Comparison of ENCODE assay signal across 9 mouse cellular contexts in the genomic region with DNA sequence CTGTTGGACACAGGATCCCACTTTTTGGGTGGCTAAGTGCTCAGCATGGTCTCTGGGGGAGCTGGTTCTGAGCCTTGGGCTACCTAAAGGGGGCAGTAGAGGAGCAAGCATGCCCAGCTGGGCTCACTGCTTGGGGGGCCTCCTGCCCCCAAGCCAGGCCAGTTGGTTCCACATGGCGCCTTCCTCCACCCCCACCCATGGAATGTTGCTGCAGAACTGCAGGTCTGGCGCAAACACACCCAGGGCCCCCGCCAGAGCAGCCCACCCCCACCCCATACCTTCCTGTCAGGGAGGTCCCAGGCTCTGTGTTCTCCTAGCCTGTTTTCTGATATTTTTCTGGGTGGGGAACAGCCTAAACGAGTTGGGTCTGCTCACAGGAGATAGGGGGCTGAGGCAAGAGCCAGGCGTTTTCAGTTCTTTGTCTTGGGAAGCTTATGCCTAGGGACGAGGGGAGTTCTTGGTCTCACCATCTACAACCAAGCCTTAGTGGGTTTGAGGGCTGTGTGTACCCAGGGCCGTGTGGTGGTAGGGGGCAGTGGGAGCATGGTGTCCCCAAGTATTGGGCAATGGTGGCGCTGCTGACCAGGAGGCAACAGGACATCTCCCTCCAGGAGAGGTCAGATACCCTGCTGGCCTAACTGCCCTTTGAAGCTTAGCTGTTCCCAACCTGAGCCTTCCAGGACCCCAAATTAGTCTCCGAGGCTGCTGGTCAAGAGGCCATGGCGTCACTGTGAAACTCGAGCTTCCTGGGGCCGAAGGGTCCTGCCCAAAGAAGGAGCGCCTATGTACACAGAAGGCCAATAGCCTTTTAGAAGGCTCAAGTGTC. TPM values are rescaled to one million over a fixed set of nuclear protein-coding genes. Genes with fewer than 3 reads are reported as not detected.
DNase-seq lines count a peak whose midpoint lies in the region; ATAC-seq and TF ChIP-seq lines count a peak whose summit lies in the region.
"Had no signal": no experiment of that assay in that cellular context is flagged by ENCODE, and none has a peak within 500 bp of the region (broad histone marks: within the 10 kb centered on the region; RNA-seq: fewer than 3 reads in every experiment).

No protein-coding gene starts in this region.

- H3K4me2 ChIP-seq in kidney, embryonic 15.5 days, result no peak overlapping the region
- no peak overlapping the region for H3K4me2 ChIP-seq in liver, postnatal 0 days (ENCODE audit: low read depth, low read length)
- H3K4me2 ChIP-seq: midbrain, embryonic 13.5 days had no signal

- H3K4me3 ChIP-seq in kidney, embryonic 15.5 days (replicated peaks), result no peak overlapping the region
- H3K4me3 ChIP-seq in embryonic facial prominence, embryonic 10.5 days, result peak overlapping the region; percentile 11; the same call in 1 of the 2 replicates
- H3K4me3 ChIP-seq in liver, postnatal 0 days (ENCODE audit: low read depth, low read length), result no peak overlapping the region
- H3K4me3 ChIP-seq: midbrain, embryonic 13.5 days had no signal

- peaks cover 71% of the 10 kb centered on the region for H3K4me1 ChIP-seq in kidney, embryonic 15.5 days
- peaks cover 96% of the 10 kb centered on the region for H3K4me1 ChIP-seq in embryonic facial prominence, embryonic 10.5 days
- peaks cover 25% of the 10 kb centered on the region for H3K4me1 ChIP-seq in liver, postnatal 0 days (ENCODE audit: insufficient read depth)

- no peaks in the 10 kb centered on the region for H3K36me3 ChIP-seq in kidney, embryonic 15.5 days
- no peaks in the 10 kb centered on the region for H3K36me3 ChIP-seq in embryonic facial prominence, embryonic 10.5 days (replicated peaks)
- H3K36me3 ChIP-seq in liver, postnatal 0 days (replicated peaks; ENCODE audit: insufficient read depth, low read length), result no peaks in the 10 kb centered on the region
- H3K36me3 ChIP-seq: midbrain, embryonic 13.5 days had no signal

- TF ChIP-seq EP300 in liver, postnatal 0 days (IDR thresholded peaks at IDR 0.05; ENCODE audit: low read depth), result no peak

- no peak for DNase-seq in kidney, adult 11 months
- DNase-seq in embryonic facial prominence, embryonic 10.5 days (ENCODE audit: low spot score), result peak; percentile 86
- peak; percentile 69 for DNase-seq in gastrocnemius, postnatal 14 days
- no peak for DNase-seq in liver, postnatal 0 days
- no peak for DNase-seq in adrenal gland, postnatal 10 days
- DNase-seq: right cerebral cortex, postnatal 4 days had no signal

- peak; percentile 48 for TF ChIP-seq CTCF in liver, postnatal 0 days (IDR thresholded peaks at IDR 0.05; ENCODE audit: low read depth)

- no peak overlapping the region for H3K9ac ChIP-seq in kidney, embryonic 15.5 days
- H3K9ac ChIP-seq in liver, postnatal 0 days (replicated peaks), result no peak overlapping the region
- H3K9ac ChIP-seq: midbrain, embryonic 13.5 days had no signal

- peak; percentile 57 for ATAC-seq in kidney, embryonic 15.5 days (replicated peaks; ENCODE audit: low FRiP score)
- ATAC-seq in liver, postnatal 0 days, result no peak
- no peak for ATAC-seq in erythroblast, adult 5-6 weeks (replicated peaks; ENCODE audit: low FRiP score, poor library complexity, severe bottlenecking)
- ATAC-seq: midbrain, embryonic 13.5 days had no signal

- intact Hi-C loops in gastrocnemius, postnatal 14 days (cut with DNase I; ENCODE audit: low total_unique reads), result no loop called here

- no peaks in the 10 kb centered on the region for H3K9me3 ChIP-seq in kidney, embryonic 15.5 days (replicated peaks)
- no peaks in the 10 kb centered on the region for H3K9me3 ChIP-seq in embryonic facial prominence, embryonic 10.5 days
- no peaks in the 10 kb centered on the region for H3K9me3 ChIP-seq in liver, postnatal 0 days (ENCODE audit: low read length)
- H3K9me3 ChIP-seq: midbrain, embryonic 13.5 days had no signal

- H3K27me3 ChIP-seq in kidney, embryonic 15.5 days, result no peaks in the 10 kb centered on the region
- H3K27me3 ChIP-seq in embryonic facial prominence, embryonic 10.5 days (replicated peaks; ENCODE audit: low read depth, poor library complexity, severe bottlenecking), result no peaks in the 10 kb centered on the region
- no peaks in the 10 kb centered on the region for H3K27me3 ChIP-seq in liver, postnatal 0 days (ENCODE audit: insufficient read depth, low read length)
- H3K27me3 ChIP-seq: midbrain, embryonic 13.5 days had no signal

- 16% methylated on average over 13 of the region's 13 CpGs for WGBS in kidney, embryonic 15.5 days
- 18% methylated on average over 13 of the region's 13 CpGs for WGBS in embryonic facial prominence, embryonic 10.5 days
- WGBS in liver, postnatal 0 days (ENCODE audit: insufficient replicate concordance), result 52% methylated on average over 13 of the region's 13 CpGs

- H3K27ac ChIP-seq in kidney, embryonic 15.5 days, result peak overlapping the region; percentile 93
- peak overlapping the region; percentile 95 for H3K27ac ChIP-seq in embryonic facial prominence, embryonic 10.5 days (replicated peaks)
- H3K27ac ChIP-seq in liver, postnatal 0 days (ENCODE audit: low read depth), result 0 out of 2 replicates have a peak overlapping the region, but pooled peaks have one; percentile 11
- H3K27ac ChIP-seq: midbrain, embryonic 13.5 days had no signal

RNA-seq across cellular contexts. Expression of a gene that starts 20.3 kb away (rescaled TPM):
- polyA plus RNA-seq in kidney, embryonic 15.5 days (2015; fragmentation: Nextera tagmentation; extraction: Ambion mirVana), result 25.8 and 26.8 TPM in 2 replicates
- 18.1 and 22.4 TPM in 2 replicates for polyA plus RNA-seq in embryonic facial prominence, embryonic 10.5 days (2016; fragmentation: Nextera tagmentation; extraction: Ambion mirVana)
- total RNA-seq in gastrocnemius, postnatal 14 days (2021), result 1 to 10 TPM; 5.0 to 5.2 TPM
- 18.7 and 19.3 TPM in 2 replicates for polyA plus RNA-seq in liver, postnatal 0 days (2015; fragmentation: Nextera tagmentation; extraction: Ambion mirVana)
- total RNA-seq in adrenal gland, postnatal 10 days (2021), result 10 to 100 TPM in 1 of 2 experiments, 1 to 10 TPM in 1; 5.1 to 15.8 TPM
- not detected in 2 replicates for total RNA-seq in erythroblast, adult 5-6 weeks (2015; ENCODE audit: low replicate concordance)
- total RNA-seq in erythroblast, adult 5-6 weeks (2017; ENCODE audit: low replicate concordance), result 3.7 and 8.1 TPM in 2 replicates

RNA-seq across cellular contexts. Expression of a gene that starts 54.2 kb away (rescaled TPM):
- polyA plus RNA-seq in kidney, embryonic 15.5 days (2015; fragmentation: Nextera tagmentation; extraction: Ambion mirVana), result 23.5 and 46.2 TPM in 2 replicates
- polyA plus RNA-seq in embryonic facial prominence, embryonic 10.5 days (2016; fragmentation: Nextera tagmentation; extraction: Ambion mirVana), result 1.4 and 1.6 TPM in 2 replicates
- over 10,000 TPM; 22,199 to 23,470 TPM for total RNA-seq in gastrocnemius, postnatal 14 days (2021)
- polyA plus RNA-seq in liver, postnatal 0 days (2015; fragmentation: Nextera tagmentation; extraction: Ambion mirVana), result 3.6 and 72.5 TPM in 2 replicates
- total RNA-seq in adrenal gland, postnatal 10 days (2021), result 1,000 to 10,000 TPM in 1 of 2 experiments, 100 to 1,000 TPM in 1; 272 to 1,179 TPM
- total RNA-seq in erythroblast, adult 5-6 weeks (2015; ENCODE audit: low replicate concordance), result not detected in 2 replicates
- total RNA-seq in erythroblast, adult 5-6 weeks (2017; ENCODE audit: low replicate concordance), result 2.0 TPM in 1 of 2 replicates, not detected in the other

Comparison
In these comparisons a context has a peak if more than half of its experiments do, and no peak if none do; other contexts are left out.
1. H3K27ac ChIP-seq: peak in every context shown above with its lines; median percentile 95 in embryonic facial prominence, embryonic 10.5 days; 93 in kidney, embryonic 15.5 days; 11 in liver, postnatal 0 days.
2. DNase-seq: peak in embryonic facial prominence, embryonic 10.5 days (single experiment) and gastrocnemius, postnatal 14 days (single experiment); none in kidney, adult 11 months (single experiment), liver, postnatal 0 days (single experiment) and adrenal gland, postnatal 10 days (single experiment).
3. RNA of a gene that starts 54.2 kb away (total RNA-seq): 22,199 to 23,470 TPM in gastrocnemius, postnatal 14 days and 272 to 1,179 TPM in adrenal gland, postnatal 10 days; 2.0 TPM in erythroblast, adult 5-6 weeks; every median in the first group is over 10 times any median in the second.